Mouse (Mus musculus) brain, embryonic 14.5 days (tissue): ENCODE data around the gene Top2a. TPM values are rescaled to one million over a fixed set of nuclear protein-coding genes. Genes with fewer than 3 reads are reported as not detected.
A peak's percentile ranks its signal among the peaks of the same experiment; 100 is the strongest.

Experiments used
- DNase-seq: peaks from one replicate; pipeline ENCODE4 v3.0.0-alpha.2; 2011; ENCODE audit warnings: low read depth
- CTCF ChIP-seq: fragments of 200-500 bp; IDR thresholded peaks from 2 replicates; pipeline ENCODE4 v1.5.1; 2012; ENCODE audit warnings: inconsistent platforms, mild to moderate bottlenecking, moderate library complexity, borderline replicate concordance; ENCODE audit not compliant: insufficient read depth, insufficient read length; ENCODE audit errors: extremely low read depth
- POLR2A ChIP-seq: fragments of 200-500 bp; IDR thresholded peaks from 2 replicates; pipeline ENCODE4 v1.6.1; 2012; ENCODE audit warnings: mild to moderate bottlenecking, inconsistent platforms, borderline replicate concordance; ENCODE audit not compliant: poor library complexity, insufficient read depth, insufficient read length, severe bottlenecking; ENCODE audit errors: extremely low read depth
- polyA plus RNA-seq: library from polyadenylated mRNA; depleted of rRNA; stranded (reverse); fragments of >200 nt; gene quantifications from 2 replicates; pipeline ENCODE4 v1.2.3, GENCODE M21; 2012

Top2a gene
- polyA plus RNA-seq, 1 experiment, result 57.3 TPM

DNA sequence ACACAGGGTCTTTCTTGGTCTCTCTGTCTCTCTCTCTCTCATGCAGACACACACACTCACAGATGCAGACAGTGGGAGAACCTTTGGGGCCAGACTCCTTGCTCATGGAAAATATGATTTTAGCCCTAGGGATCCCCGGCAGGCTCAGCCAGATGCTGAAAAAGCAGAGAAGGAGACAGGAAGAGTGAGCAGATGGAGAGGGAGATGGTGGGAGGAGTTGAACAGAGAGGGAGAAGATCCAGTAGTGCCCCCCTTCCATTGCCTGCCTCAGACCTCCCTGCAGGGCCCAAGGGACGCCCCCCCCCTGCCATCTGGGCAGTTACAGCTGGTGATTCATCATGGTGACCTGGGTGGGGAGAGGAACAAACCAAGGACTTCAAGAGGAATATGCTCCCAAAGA lies 23.7 kb upstream of the Top2a start:
- TF ChIP-seq CTCF (no peak), POLR2A (no peak)
- no peak for DNase-seq

DNA sequence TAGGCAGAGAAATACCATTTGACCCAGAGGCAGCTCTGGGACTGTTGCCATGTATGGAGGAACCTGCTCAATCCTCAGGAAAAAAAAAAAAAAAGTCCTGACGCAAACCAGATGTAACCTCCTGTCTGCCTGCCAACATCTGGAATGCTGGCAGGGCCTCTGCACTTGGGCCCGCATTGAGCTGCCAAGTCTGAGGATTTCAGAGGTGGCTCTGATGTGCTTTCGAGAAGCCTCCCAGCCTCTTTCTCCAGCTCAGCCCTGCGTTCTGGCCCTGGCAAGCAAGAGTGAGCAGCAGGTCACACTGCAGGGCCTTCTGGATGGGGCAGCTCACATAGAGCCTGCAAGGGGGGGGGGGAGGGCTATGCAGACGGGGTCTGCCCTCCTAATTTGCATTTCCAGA lies 23.1 kb upstream of the Top2a start:
- TF ChIP-seq CTCF (no peak), POLR2A (no peak)

DNA sequence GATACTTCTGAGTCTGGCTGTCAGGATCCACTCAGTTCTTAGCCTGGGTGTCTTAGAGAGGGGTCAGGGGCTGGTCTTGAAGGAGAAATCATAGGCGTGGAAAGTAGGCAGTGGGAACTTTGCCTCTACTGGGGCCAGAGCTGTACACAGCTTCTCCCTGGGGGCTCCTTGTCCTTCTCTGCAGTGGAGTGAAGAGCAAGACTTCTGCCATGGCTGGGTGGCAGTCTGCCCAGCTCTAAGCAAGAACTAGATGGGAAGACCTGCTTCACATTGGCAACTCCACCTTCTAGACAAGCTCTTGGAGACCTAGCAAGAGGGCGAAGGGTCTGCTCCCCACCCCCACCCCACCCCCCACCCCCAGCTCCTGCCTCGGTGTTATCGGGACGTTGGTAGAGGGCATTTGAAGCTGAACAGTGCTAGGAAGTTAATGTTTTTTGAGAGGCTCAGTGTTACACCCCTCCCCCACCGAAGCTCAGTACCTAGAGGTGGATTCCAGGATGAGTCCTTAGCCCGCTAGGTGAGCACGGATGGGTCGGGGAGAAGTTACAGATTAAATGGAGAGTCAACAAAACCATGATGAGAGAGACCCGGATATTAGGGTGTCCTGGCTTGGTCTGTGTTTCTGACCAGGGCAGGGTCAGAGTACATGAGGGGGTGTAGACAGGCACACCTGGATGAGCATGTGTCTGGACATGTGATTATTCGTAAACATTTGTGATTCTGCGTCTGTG lies 21.3 kb upstream of the Top2a start:
- no peak for TF ChIP-seq CTCF
- TF ChIP-seq POLR2A, result no peak
- DNase-seq, result no peak

More for the DNA sequence above, 23.1 kb upstream of the Top2a start:
- peak; percentile 30 for DNase-seq

DNA sequence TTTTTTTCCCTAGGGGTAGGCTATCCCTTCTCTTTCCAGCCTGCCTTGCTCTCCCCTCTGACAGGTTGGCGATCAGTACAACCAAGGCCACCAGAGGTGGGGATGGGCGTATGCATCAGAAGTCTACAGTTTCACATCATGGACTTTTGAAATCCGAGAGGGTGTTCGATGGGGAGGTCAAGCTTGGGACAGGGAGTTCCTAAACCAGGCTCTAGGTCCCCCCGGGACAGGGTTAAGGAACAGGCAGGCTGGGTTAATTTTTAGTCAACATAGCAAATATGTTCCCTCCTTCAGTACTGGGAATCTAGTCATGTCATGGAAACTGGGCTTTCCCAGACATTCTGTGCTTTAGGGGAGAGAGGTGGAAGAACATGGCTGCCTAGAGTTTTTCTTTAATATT lies 20.3 kb upstream of the Top2a start:
- DNase-seq, result no peak
- TF ChIP-seq CTCF, result no peak
- TF ChIP-seq POLR2A, result no peak

DNA sequence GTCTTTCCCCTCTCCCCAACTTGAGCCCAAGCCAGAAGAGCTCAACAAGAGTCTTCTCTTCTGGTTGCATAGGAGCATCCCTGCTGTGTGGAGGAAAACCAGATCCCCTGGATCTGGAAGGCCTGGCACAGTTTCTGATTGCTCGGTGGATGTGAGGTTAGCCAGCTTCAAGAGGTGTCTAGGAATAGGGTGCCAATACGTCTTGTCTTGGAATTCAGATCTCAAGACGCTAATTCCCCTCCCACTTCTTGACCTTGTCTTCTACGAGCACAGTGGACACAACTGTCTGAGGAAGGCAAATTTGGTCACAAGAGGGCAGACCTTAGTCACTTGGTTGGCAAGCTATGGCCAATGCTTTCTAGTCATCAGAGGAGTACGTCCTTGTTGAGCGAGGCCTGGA lies 19.6 kb upstream of the Top2a start:
- DNase-seq, result no peak
- no peak for TF ChIP-seq POLR2A
- no peak for TF ChIP-seq CTCF

DNA sequence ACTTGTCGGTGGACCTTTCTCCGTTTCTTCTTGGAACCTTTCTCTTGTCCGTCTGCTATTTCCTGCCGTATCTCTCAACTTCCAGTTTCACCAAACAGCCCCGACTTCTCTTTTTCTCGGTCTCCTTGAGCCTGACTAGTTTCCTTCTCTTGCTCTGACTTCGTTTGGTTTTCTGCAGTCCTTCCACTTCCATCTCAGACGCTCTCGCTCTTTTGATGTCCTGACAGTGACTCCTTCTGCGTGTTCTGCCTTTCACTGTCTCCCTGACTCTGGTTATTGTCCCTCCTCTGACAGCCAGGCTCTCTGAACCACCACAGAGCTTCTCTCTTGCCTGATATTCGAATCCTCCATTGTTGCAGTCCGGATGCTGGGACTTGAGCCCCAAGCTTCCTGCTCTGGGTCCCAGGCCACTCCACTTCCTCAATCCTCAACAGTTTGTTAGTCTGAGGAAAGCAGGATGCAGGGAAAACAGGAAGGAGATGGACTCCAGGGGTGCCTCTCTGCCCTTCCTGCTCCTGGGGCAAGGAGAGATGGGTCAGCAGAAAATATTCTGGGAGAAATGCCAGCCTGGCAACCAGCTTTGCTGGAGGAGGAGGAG lies 18.9 kb upstream of the Top2a start:
- no peak for TF ChIP-seq POLR2A
- TF ChIP-seq CTCF, result no peak
- peak; percentile 37 for DNase-seq

DNA sequence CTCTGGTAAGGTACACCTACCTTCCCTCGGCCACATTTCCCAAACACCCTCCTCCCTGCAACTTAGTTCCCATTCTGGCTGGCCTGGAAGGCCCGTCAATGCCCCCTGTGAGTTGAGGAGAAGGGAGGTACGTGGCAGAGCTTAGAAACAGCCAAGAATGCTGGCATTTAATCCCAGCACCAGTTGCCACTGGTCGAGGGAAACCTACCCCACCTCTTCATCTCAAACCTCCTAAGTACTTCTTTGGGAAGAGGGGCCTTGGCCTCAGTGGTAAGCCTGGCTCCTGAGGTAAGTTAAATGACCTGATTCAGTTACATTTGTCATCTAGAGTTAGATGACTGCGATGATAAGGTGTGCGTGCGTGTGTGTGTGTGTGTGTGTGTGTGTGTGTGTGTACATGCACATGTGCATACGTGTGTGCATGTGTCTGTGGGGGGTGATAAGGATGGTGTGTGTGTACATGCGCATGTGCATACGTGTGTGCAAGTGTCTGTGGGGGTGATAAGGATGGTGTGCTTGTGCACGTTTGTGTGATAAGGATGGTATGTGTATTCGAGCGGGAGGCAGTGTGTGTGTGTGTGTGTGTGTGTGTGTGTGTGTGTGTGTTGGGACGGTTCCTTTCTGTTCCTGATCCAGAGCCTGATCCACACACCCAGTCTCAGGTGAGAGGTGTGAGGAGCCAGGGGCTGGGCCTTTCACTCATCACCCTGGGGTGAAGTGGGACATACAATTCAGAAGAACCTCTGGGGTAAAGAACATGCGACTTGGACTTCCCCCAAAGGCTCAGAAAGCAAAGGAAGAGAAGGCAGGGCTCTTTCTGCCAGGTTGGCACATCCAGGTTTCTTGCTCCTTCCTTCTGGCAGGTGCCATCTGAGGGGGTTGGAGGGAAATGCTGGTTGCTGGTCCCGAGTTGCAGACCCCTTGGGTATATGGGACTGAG lies 18.1 kb upstream of the Top2a start:
- TF ChIP-seq CTCF (no peak), POLR2A (no peak)
- no peak for DNase-seq

DNA sequence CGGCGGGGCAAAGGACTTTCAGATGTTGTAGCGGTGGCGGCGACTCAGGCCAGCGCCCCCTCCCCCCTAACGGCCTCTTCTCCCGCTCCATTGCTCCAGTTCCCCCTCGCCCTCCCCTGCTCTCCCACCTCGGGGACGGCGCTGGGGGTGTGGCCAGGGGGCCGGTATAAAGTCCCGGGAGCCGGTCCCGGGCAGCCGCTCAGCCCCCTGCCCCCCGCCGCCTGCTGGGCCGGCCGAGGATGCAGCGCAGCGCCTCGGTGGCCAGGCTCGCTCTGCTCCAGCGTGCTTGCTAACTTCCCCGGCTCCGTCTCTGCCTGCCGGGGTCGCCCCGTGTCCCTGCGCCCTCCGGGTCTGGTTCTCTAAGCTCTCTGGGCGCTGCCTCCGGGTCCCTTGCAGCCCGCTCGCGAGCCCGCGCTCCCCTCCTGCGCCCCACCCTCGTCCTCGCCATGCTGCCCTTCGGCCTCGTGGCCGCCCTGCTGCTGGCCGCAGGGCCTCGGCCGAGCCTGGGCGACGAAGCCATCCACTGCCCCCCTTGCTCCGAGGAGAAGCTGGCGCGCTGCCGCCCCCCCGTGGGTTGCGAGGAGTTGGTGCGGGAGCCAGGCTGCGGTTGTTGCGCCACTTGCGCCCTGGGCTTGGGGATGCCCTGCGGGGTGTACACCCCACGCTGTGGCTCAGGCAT lies 17.2 kb upstream of the Top2a start, which contains the start of gene Igfbp4:
Igfbp4 (plus strand) TSS at position 194 of the 679 bp plus-strand sequence.
- peak; percentile 81 for DNase-seq
- TF ChIP-seq CTCF (peak; percentile 10; the same call in 1 of the 2 replicates), POLR2A (peak; percentile 45)

DNA sequence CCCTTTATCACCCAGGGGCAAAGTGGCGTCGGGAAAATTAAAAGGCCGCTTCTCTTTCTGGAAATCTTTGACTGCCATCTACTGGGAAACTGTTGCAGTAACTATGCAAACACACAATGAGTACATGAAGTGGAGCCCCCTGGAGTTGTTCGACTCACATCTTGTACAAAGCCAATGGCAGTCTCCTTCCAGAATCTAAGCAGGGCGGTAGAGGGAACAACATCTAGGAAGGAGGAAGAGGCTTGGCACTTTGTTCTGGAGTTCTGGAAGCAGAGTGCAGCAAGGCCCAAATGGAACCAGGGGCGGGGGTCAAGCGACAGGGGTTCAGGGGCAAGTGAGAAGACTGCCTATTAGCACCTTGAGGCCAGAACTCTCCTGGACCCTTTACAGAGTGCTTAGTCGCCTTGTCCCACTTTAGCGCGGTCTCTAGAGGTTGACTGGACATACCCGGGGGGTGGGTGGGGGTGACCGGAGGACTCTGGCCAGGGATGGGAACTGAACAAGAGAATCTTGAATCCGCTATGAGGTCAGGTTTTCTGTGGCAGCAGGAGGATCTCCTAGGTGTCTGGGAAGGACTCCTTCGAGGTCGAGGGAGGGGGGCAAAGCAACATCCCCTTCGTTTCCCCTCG lies 16.5 kb upstream of the Top2a start:
- TF ChIP-seq POLR2A, result no peak
- TF ChIP-seq CTCF, result peak; percentile 55; the same call in 1 of the 2 replicates
- DNase-seq, result peak; percentile 85

DNA sequence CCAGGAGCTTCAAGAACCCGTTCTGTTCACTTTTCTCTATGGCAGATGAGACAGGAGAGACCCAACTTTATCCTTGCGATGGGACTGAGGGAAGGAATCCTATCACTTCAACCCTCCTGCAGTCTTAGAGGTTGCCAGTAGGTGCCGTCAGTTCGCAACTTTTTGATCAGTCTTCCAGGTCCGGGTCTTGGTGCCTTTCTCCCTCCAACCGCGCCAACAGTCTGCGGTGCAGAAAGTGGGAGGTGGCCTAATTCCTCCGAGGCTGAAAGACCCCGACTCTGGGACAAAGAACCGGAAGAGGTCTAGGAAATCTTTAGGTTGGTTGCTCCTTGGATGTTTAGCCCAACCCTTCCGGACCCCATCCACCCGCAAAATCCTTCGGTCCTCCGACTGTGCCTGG lies 15.8 kb upstream of the Top2a start:
- TF ChIP-seq POLR2A, result peak; percentile 25; the same call in 1 of the 2 replicates
- TF ChIP-seq CTCF, result peak; percentile 88
- DNase-seq, result peak; percentile 97
